Mouse (Mus musculus) limb, embryonic 12.5 days (tissue): ENCODE results near the gene Agxt. TPM values are rescaled to one million over a fixed set of nuclear protein-coding genes. Genes with fewer than 3 reads are reported as not detected.

Source experiments
- ATAC-seq: fragments of 200-750 bp; cut with Nextera tagmentation; 2 replicates; pipeline ENCODE4 v1.8.0; 2017; ENCODE audit warnings: low read depth, moderate TSS enrichment; ENCODE audit not compliant: insufficient number of reproducible peaks, insufficient read depth, low FRiP score, low TSS enrichment
- H3K27ac ChIP-seq: fragments of 300-500 bp; sonication (generic); 2 replicates; pipeline ENCODE4 v1.5.1; 2016; ENCODE audit warnings: mild to moderate bottlenecking, moderate library complexity
- H3K27me3 ChIP-seq: fragments of 300-500 bp; sonication (generic); 2 replicates; pipeline ENCODE4 v1.6.1; 2016; ENCODE audit warnings: mild to moderate bottlenecking, moderate library complexity
- H3K36me3 ChIP-seq: fragments of 300-500 bp; sonication (generic); 2 replicates; pipeline ENCODE4 v1.6.1; 2016; ENCODE audit warnings: mild to moderate bottlenecking, moderate library complexity
- H3K4me1 ChIP-seq: fragments of 300-500 bp; sonication (generic); replicated peaks from 2 replicates; pipeline ENCODE4 v1.6.1; 2016
- H3K4me2 ChIP-seq: fragments of 300-500 bp; sonication (generic); 2 replicates; pipeline ENCODE4 v1.6.1; 2016; ENCODE audit warnings: mild to moderate bottlenecking, moderate library complexity
- H3K4me3 ChIP-seq: fragments of 300-500 bp; sonication (generic); replicated peaks from 2 replicates; pipeline ENCODE4 v1.5.1; 2016; ENCODE audit warnings: mild to moderate bottlenecking
- H3K9ac ChIP-seq: fragments of 300-500 bp; sonication (generic); replicated peaks from 2 replicates; pipeline ENCODE4 v1.6.1; 2016; ENCODE audit warnings: mild to moderate bottlenecking, moderate library complexity
- H3K9me3 ChIP-seq: fragments of 300-500 bp; sonication (generic); 2 replicates; pipeline ENCODE4 v1.6.1; 2016; ENCODE audit warnings: mild to moderate bottlenecking, moderate library complexity
- WGBS: fragments of 180-500 bp; shearing (Covaris S2); methylation state at CpG from one replicate; pipeline ENCODE4 v1.1.7; 2016; 5-methylcytosine and 5-hydroxymethylcytosine counted together
- polyA plus RNA-seq: library from polyadenylated mRNA; unstranded; fragments of >200 nt; fragmentation: Nextera tagmentation; extraction: Ambion mirVana; gene quantifications from 2 replicates; pipeline ENCODE4 v1.2.1, GENCODE M21; 2016

The Agxt gene
- polyA plus RNA-seq, 1 experiment from 2014 or later = not detected

- Histone ChIP-seq H3K27me3 (no peaks in the 10 kb centered on the region), H3K4me3 (no peak overlapping the region), H3K4me1 (no peaks in the 10 kb centered on the region), H3K9me3 (no peaks in the 10 kb centered on the region), H3K36me3 (no peaks in the 10 kb centered on the region), H3K9ac (no peak overlapping the region), H3K4me2 (no peak overlapping the region), H3K27ac (peak overlapping the region; percentile 70)
- no peak for ATAC-seq
- WGBS = 75% methylated on average over 11 of the region's 11 CpGs
Observed at GRCm38 (mm10) chr1:93123179-93123854, 11.7 kb upstream of the Agxt start.

GRCm38 (mm10) chr1:93124066-93124465 is 11.0 kb upstream of the Agxt start:
- Histone ChIP-seq H3K27ac (peak overlapping the region; percentile 70; the same call in 1 of the 2 replicates), H3K4me3 (no peak overlapping the region), H3K36me3 (no peaks in the 10 kb centered on the region), H3K9me3 (no peaks in the 10 kb centered on the region), H3K27me3 (no peaks in the 10 kb centered on the region), H3K4me1 (peaks cover 5% of the 10 kb centered on the region), H3K9ac (no peak overlapping the region), H3K4me2 (no peak overlapping the region)
- ATAC-seq = no peak
- WGBS = 85% methylated on average over 8 of the region's 8 CpGs

- no peak overlapping the region for H3K9ac ChIP-seq
- WGBS = 65% methylated on average over 5 of the region's 5 CpGs
- H3K4me2 ChIP-seq = no peak overlapping the region
- peaks cover 7% of the 10 kb centered on the region for H3K4me1 ChIP-seq
- no peak overlapping the region for H3K27ac ChIP-seq
- no peaks in the 10 kb centered on the region for H3K9me3 ChIP-seq
- H3K4me3 ChIP-seq = no peak overlapping the region
- ATAC-seq = no peak
- H3K36me3 ChIP-seq = no peaks in the 10 kb centered on the region
- H3K27me3 ChIP-seq = no peaks in the 10 kb centered on the region
Observed at GRCm38 (mm10) chr1:93125256-93125655, 9.8 kb upstream of the Agxt start.

- no peak overlapping the region for H3K9ac ChIP-seq
- no peaks in the 10 kb centered on the region for H3K27me3 ChIP-seq
- no peak overlapping the region for H3K4me2 ChIP-seq
- H3K27ac ChIP-seq = no peak overlapping the region
- ATAC-seq = no peak; the same call in 1 of the 2 replicates
- H3K36me3 ChIP-seq = no peaks in the 10 kb centered on the region
- no peak overlapping the region for H3K4me3 ChIP-seq
- 81% methylated on average over 8 of the region's 8 CpGs for WGBS
- H3K9me3 ChIP-seq = no peaks in the 10 kb centered on the region
- H3K4me1 ChIP-seq = peaks cover 7% of the 10 kb centered on the region
Observed at GRCm38 (mm10) chr1:93128209-93128608, 6.8 kb upstream of the Agxt start.

GRCm38 (mm10) chr1:93128710-93129349 is 6.2 kb upstream of the Agxt start:
- H3K36me3 ChIP-seq = no peaks in the 10 kb centered on the region
- no peaks in the 10 kb centered on the region for H3K9me3 ChIP-seq
- no peak overlapping the region for H3K4me2 ChIP-seq
- WGBS = 11% methylated on average over 6 of the region's 6 CpGs
- H3K4me3 ChIP-seq = no peak overlapping the region
- no peak for ATAC-seq
- H3K27ac ChIP-seq = 0 out of 2 replicates have a peak overlapping the region, but pooled peaks have one; percentile 7
- H3K4me1 ChIP-seq = peaks cover 7% of the 10 kb centered on the region
- H3K9ac ChIP-seq = no peak overlapping the region
- H3K27me3 ChIP-seq = no peaks in the 10 kb centered on the region

GRCm38 (mm10) chr1:93130242-93130983 is 4.6 kb upstream of the Agxt start:
- WGBS = 71% methylated on average over 10 of the region's 10 CpGs

GRCm38 (mm10) chr1:93132676-93133075 is 2.4 kb upstream of the Agxt start:
- 69% methylated on average over 8 of the region's 8 CpGs for WGBS
- Histone ChIP-seq H3K4me1 (peaks cover 7% of the 10 kb centered on the region), H3K4me2 (no peak overlapping the region), H3K4me3 (no peak overlapping the region), H3K9me3 (no peaks in the 10 kb centered on the region), H3K27me3 (no peaks in the 10 kb centered on the region; the same call in 1 of the 2 replicates), H3K27ac (no peak overlapping the region), H3K9ac (no peak overlapping the region), H3K36me3 (no peaks in the 10 kb centered on the region)
- no peak for ATAC-seq

More at GRCm38 (mm10) chr1:93130242-93130983, 4.6 kb upstream of the Agxt start:
- Histone ChIP-seq H3K27me3 (no peaks in the 10 kb centered on the region; the same call in 1 of the 2 replicates), H3K4me1 (peaks cover 7% of the 10 kb centered on the region), H3K4me3 (no peak overlapping the region), H3K9ac (no peak overlapping the region), H3K4me2 (no peak overlapping the region), H3K27ac (no peak overlapping the region), H3K36me3 (no peaks in the 10 kb centered on the region), H3K9me3 (no peaks in the 10 kb centered on the region)
- no peak for ATAC-seq

- Histone ChIP-seq H3K4me3 (no peak overlapping the region), H3K36me3 (no peaks in the 10 kb centered on the region), H3K27me3 (no peaks in the 10 kb centered on the region; the same call in 1 of the 2 replicates), H3K27ac (no peak overlapping the region), H3K4me2 (no peak overlapping the region), H3K4me1 (no peaks in the 10 kb centered on the region), H3K9me3 (no peaks in the 10 kb centered on the region), H3K9ac (no peak overlapping the region)
- ATAC-seq = no peak
- 89% methylated on average over 6 of the region's 6 CpGs for WGBS
Observed at GRCm38 (mm10) chr1:93138534-93138933, 3.5 kb downstream of the Agxt start.

- WGBS = 87% methylated on average over 7 of the region's 7 CpGs
Observed at GRCm38 (mm10) chr1:93139713-93140112, 4.7 kb downstream of the Agxt start.

GRCm38 (mm10) chr1:93142871-93143270 is 7.8 kb downstream of the Agxt start:
- Histone ChIP-seq H3K4me1 (no peaks in the 10 kb centered on the region), H3K9ac (no peak overlapping the region), H3K4me2 (no peak overlapping the region), H3K36me3 (no peaks in the 10 kb centered on the region), H3K27ac (no peak overlapping the region), H3K27me3 (no peaks in the 10 kb centered on the region), H3K9me3 (no peaks in the 10 kb centered on the region), H3K4me3 (no peak overlapping the region)
- no peak for ATAC-seq
- 80% methylated on average over 1 of the region's 1 CpGs for WGBS

More at GRCm38 (mm10) chr1:93139713-93140112, 4.7 kb downstream of the Agxt start:
- Histone ChIP-seq H3K4me3 (no peak overlapping the region), H3K27ac (no peak overlapping the region), H3K4me1 (no peaks in the 10 kb centered on the region), H3K36me3 (no peaks in the 10 kb centered on the region), H3K27me3 (no peaks in the 10 kb centered on the region; the same call in 1 of the 2 replicates), H3K4me2 (no peak overlapping the region), H3K9me3 (no peaks in the 10 kb centered on the region), H3K9ac (no peak overlapping the region)
- no peak for ATAC-seq

- H3K4me1 ChIP-seq = no peaks in the 10 kb centered on the region
- 79% methylated on average over 9 of the region's 9 CpGs for WGBS
- H3K4me3 ChIP-seq = no peak overlapping the region
- ATAC-seq = no peak
- H3K4me2 ChIP-seq = no peak overlapping the region
- no peak overlapping the region for H3K27ac ChIP-seq
- H3K9me3 ChIP-seq = no peaks in the 10 kb centered on the region
- H3K27me3 ChIP-seq = no peaks in the 10 kb centered on the region
- H3K36me3 ChIP-seq = no peaks in the 10 kb centered on the region
- H3K9ac ChIP-seq = no peak overlapping the region
Observed at GRCm38 (mm10) chr1:93144176-93144575, 9.1 kb downstream of the Agxt start.
